Mouse (Mus musculus) limb, embryonic 15.5 days (tissue): ENCODE results near the gene Dmxl2. TPM values are rescaled to one million over a fixed set of nuclear protein-coding genes. Genes with fewer than 3 reads are reported as not detected.

Source experiments
- ATAC-seq: fragments of 200-750 bp; cut with Nextera tagmentation; 2 replicates; pipeline ENCODE4 v1.8.0; 2017; ENCODE audit warnings: low read depth, moderate TSS enrichment; ENCODE audit not compliant: insufficient number of reproducible peaks, low FRiP score, low TSS enrichment
- H3K27ac ChIP-seq: fragments of 300-500 bp; sonication (generic); 2 replicates; pipeline ENCODE4 v1.5.1; 2015; ENCODE audit warnings: moderate library complexity, mild to moderate bottlenecking, inconsistent platforms
- H3K27me3 ChIP-seq: fragments of 300-500 bp; sonication (generic); 2 replicates; pipeline ENCODE4 v1.6.1; 2015; ENCODE audit warnings: inconsistent platforms
- H3K36me3 ChIP-seq: fragments of 300-500 bp; sonication (generic); 2 replicates; pipeline ENCODE4 v1.6.1; 2015; ENCODE audit warnings: inconsistent platforms
- H3K4me1 ChIP-seq: fragments of 300-500 bp; sonication (generic); 2 replicates; pipeline ENCODE4 v1.6.1; 2015; ENCODE audit warnings: inconsistent platforms
- H3K4me2 ChIP-seq: fragments of 300-500 bp; sonication (generic); 2 replicates; pipeline ENCODE4 v1.6.1; 2015; ENCODE audit warnings: mild to moderate bottlenecking, inconsistent platforms
- H3K4me3 ChIP-seq: fragments of 300-500 bp; sonication (generic); 2 replicates; pipeline ENCODE4 v1.5.1; 2015; ENCODE audit warnings: mild to moderate bottlenecking, inconsistent platforms
- H3K9ac ChIP-seq: fragments of 300-500 bp; sonication (generic); 2 replicates; pipeline ENCODE4 v1.6.1; 2015; ENCODE audit warnings: inconsistent platforms
- H3K9me3 ChIP-seq: fragments of 300-500 bp; sonication (generic); 2 replicates; pipeline ENCODE4 v1.6.1; 2016; ENCODE audit warnings: inconsistent platforms
- WGBS: fragments of 180-500 bp; shearing (Covaris S2); methylation state at CpG from one replicate; pipeline ENCODE4 v1.1.7; 2015; 5-methylcytosine and 5-hydroxymethylcytosine counted together
- polyA plus RNA-seq: library from polyadenylated mRNA; unstranded; fragments of >200 nt; fragmentation: Nextera tagmentation; extraction: Ambion mirVana; gene quantifications from 2 replicates; pipeline ENCODE4 v1.2.1, GENCODE M21; 2015

The Dmxl2 gene
- polyA plus RNA-seq, 1 experiment from 2014 or later = 4.3 TPM

- peaks cover 8% of the 10 kb centered on the region for H3K4me1 ChIP-seq
- WGBS = 86% methylated on average over 6 of the region's 6 CpGs
- H3K4me3 ChIP-seq = no peak overlapping the region
- H3K4me2 ChIP-seq = no peak overlapping the region
- no peak for ATAC-seq
- no peaks in the 10 kb centered on the region for H3K9me3 ChIP-seq
- no peak overlapping the region for H3K27ac ChIP-seq
- peaks cover 14% of the 10 kb centered on the region for H3K27me3 ChIP-seq
- H3K9ac ChIP-seq = no peak overlapping the region
- no peaks in the 10 kb centered on the region for H3K36me3 ChIP-seq
These were observed 2.1 kb downstream of the Dmxl2 start for GRCm38 (mm10) chr9:54499291-54499690.

GRCm38 (mm10) chr9:54490431-54490830 lies 11.0 kb downstream of the Dmxl2 start:
- H3K9me3 ChIP-seq = no peaks in the 10 kb centered on the region
- H3K4me2 ChIP-seq = no peak overlapping the region
- H3K27me3 ChIP-seq = no peaks in the 10 kb centered on the region
- H3K36me3 ChIP-seq = no peaks in the 10 kb centered on the region
- H3K27ac ChIP-seq = no peak overlapping the region
- H3K4me3 ChIP-seq = no peak overlapping the region
- 83% methylated on average over 2 of the region's 2 CpGs for WGBS
- no peaks in the 10 kb centered on the region for H3K4me1 ChIP-seq
- H3K9ac ChIP-seq = no peak overlapping the region
- ATAC-seq = no peak

GRCm38 (mm10) chr9:54489599-54489998 lies 11.8 kb downstream of the Dmxl2 start:
- H3K4me3 ChIP-seq = no peak overlapping the region

GRCm38 (mm10) chr9:54484927-54485326 lies 16.5 kb downstream of the Dmxl2 start:
- Histone ChIP-seq H3K36me3 (no peaks in the 10 kb centered on the region), H3K9ac (no peak overlapping the region), H3K27me3 (no peaks in the 10 kb centered on the region), H3K27ac (no peak overlapping the region), H3K4me3 (no peak overlapping the region), H3K4me1 (no peaks in the 10 kb centered on the region), H3K4me2 (no peak overlapping the region), H3K9me3 (no peaks in the 10 kb centered on the region)
- WGBS = 90% methylated on average over 2 of the region's 2 CpGs
- no peak for ATAC-seq

More at GRCm38 (mm10) chr9:54489599-54489998, 11.8 kb downstream of the Dmxl2 start:
- no peaks in the 10 kb centered on the region for H3K36me3 ChIP-seq
- H3K9me3 ChIP-seq = no peaks in the 10 kb centered on the region
- H3K9ac ChIP-seq = no peak overlapping the region
- H3K27me3 ChIP-seq = no peaks in the 10 kb centered on the region
- 63% methylated on average over 2 of the region's 2 CpGs for WGBS
- H3K4me2 ChIP-seq = no peak overlapping the region
- no peak overlapping the region for H3K27ac ChIP-seq
- no peak for ATAC-seq
- no peaks in the 10 kb centered on the region for H3K4me1 ChIP-seq

- Histone ChIP-seq H3K9me3 (no peaks in the 10 kb centered on the region), H3K27ac (no peak overlapping the region), H3K9ac (no peak overlapping the region), H3K4me1 (no peaks in the 10 kb centered on the region), H3K4me3 (no peak overlapping the region), H3K36me3 (no peaks in the 10 kb centered on the region), H3K4me2 (no peak overlapping the region), H3K27me3 (no peaks in the 10 kb centered on the region)
- ATAC-seq = no peak
- WGBS = 60% methylated on average over 4 of the region's 4 CpGs
These were observed 18.2 kb downstream of the Dmxl2 start for GRCm38 (mm10) chr9:54483215-54483614.

GRCm38 (mm10) chr9:54482763-54483162 lies 18.7 kb downstream of the Dmxl2 start:
- H3K4me1 ChIP-seq = no peaks in the 10 kb centered on the region
- no peak for ATAC-seq
- no peaks in the 10 kb centered on the region for H3K36me3 ChIP-seq
- no peak overlapping the region for H3K4me2 ChIP-seq
- no peak overlapping the region for H3K27ac ChIP-seq
- no peak overlapping the region for H3K4me3 ChIP-seq
- WGBS = 82% methylated on average over 4 of the region's 4 CpGs
- no peak overlapping the region for H3K9ac ChIP-seq
- H3K9me3 ChIP-seq = no peaks in the 10 kb centered on the region
- no peaks in the 10 kb centered on the region for H3K27me3 ChIP-seq

GRCm38 (mm10) chr9:54479054-54479453 lies 22.4 kb downstream of the Dmxl2 start:
- H3K4me2 ChIP-seq = no peak overlapping the region
- H3K27me3 ChIP-seq = no peaks in the 10 kb centered on the region
- no peak for ATAC-seq
- H3K9me3 ChIP-seq = no peaks in the 10 kb centered on the region
- no peaks in the 10 kb centered on the region for H3K36me3 ChIP-seq
- 85% methylated on average over 1 of the region's 1 CpGs for WGBS
- H3K4me3 ChIP-seq = no peak overlapping the region
- H3K9ac ChIP-seq = no peak overlapping the region
- no peak overlapping the region for H3K27ac ChIP-seq
- no peaks in the 10 kb centered on the region for H3K4me1 ChIP-seq

- no peak overlapping the region for H3K27ac ChIP-seq
- 66% methylated on average over 3 of the region's 3 CpGs for WGBS
- no peaks in the 10 kb centered on the region for H3K27me3 ChIP-seq
- no peak overlapping the region for H3K4me3 ChIP-seq
- H3K36me3 ChIP-seq = no peaks in the 10 kb centered on the region
- ATAC-seq = no peak
- H3K9ac ChIP-seq = no peak overlapping the region
- no peaks in the 10 kb centered on the region for H3K4me1 ChIP-seq
- no peak overlapping the region for H3K4me2 ChIP-seq
- no peaks in the 10 kb centered on the region for H3K9me3 ChIP-seq
These were observed 23.3 kb downstream of the Dmxl2 start for GRCm38 (mm10) chr9:54478117-54478516.

- Histone ChIP-seq H3K36me3 (no peaks in the 10 kb centered on the region), H3K27me3 (no peaks in the 10 kb centered on the region), H3K9ac (no peak overlapping the region), H3K4me1 (no peaks in the 10 kb centered on the region), H3K27ac (no peak overlapping the region), H3K4me2 (no peak overlapping the region), H3K4me3 (no peak overlapping the region), H3K9me3 (no peaks in the 10 kb centered on the region)
- WGBS = 82% methylated on average over 5 of the region's 5 CpGs
- no peak for ATAC-seq
These were observed 26.9 kb downstream of the Dmxl2 start for GRCm38 (mm10) chr9:54474546-54474945.

GRCm38 (mm10) chr9:54474031-54474430 lies 27.4 kb downstream of the Dmxl2 start:
- no peaks in the 10 kb centered on the region for H3K36me3 ChIP-seq
- no peak overlapping the region for H3K4me3 ChIP-seq
- no peak for ATAC-seq
- H3K27ac ChIP-seq = no peak overlapping the region
- 72% methylated on average over 4 of the region's 4 CpGs for WGBS
- H3K9ac ChIP-seq = no peak overlapping the region
- no peaks in the 10 kb centered on the region for H3K27me3 ChIP-seq
- H3K9me3 ChIP-seq = no peaks in the 10 kb centered on the region
- H3K4me2 ChIP-seq = no peak overlapping the region
- H3K4me1 ChIP-seq = no peaks in the 10 kb centered on the region

GRCm38 (mm10) chr9:54472784-54473183 lies 28.6 kb downstream of the Dmxl2 start:
- Histone ChIP-seq H3K36me3 (no peaks in the 10 kb centered on the region), H3K4me2 (no peak overlapping the region), H3K4me3 (no peak overlapping the region), H3K27ac (no peak overlapping the region), H3K9me3 (no peaks in the 10 kb centered on the region), H3K4me1 (no peaks in the 10 kb centered on the region), H3K9ac (no peak overlapping the region), H3K27me3 (no peaks in the 10 kb centered on the region)
- no peak for ATAC-seq
- WGBS = 54% methylated on average over 3 of the region's 3 CpGs

GRCm38 (mm10) chr9:54469339-54469738 lies 32.1 kb downstream of the Dmxl2 start:
- no peak overlapping the region for H3K9ac ChIP-seq
- H3K36me3 ChIP-seq = no peaks in the 10 kb centered on the region
- no peaks in the 10 kb centered on the region for H3K4me1 ChIP-seq
- 77% methylated on average over 2 of the region's 2 CpGs for WGBS
- no peak overlapping the region for H3K4me2 ChIP-seq
- no peaks in the 10 kb centered on the region for H3K27me3 ChIP-seq
- H3K4me3 ChIP-seq = no peak overlapping the region
- H3K9me3 ChIP-seq = no peaks in the 10 kb centered on the region
- ATAC-seq = no peak
- no peak overlapping the region for H3K27ac ChIP-seq

- Histone ChIP-seq H3K27me3 (no peaks in the 10 kb centered on the region), H3K27ac (no peak overlapping the region), H3K9ac (no peak overlapping the region), H3K4me2 (no peak overlapping the region), H3K9me3 (no peaks in the 10 kb centered on the region), H3K4me3 (no peak overlapping the region), H3K4me1 (no peaks in the 10 kb centered on the region), H3K36me3 (no peaks in the 10 kb centered on the region)
- WGBS = 90% methylated on average over 1 of the region's 1 CpGs
- no peak for ATAC-seq
These were observed 33.9 kb downstream of the Dmxl2 start for GRCm38 (mm10) chr9:54467433-54467933.
